Mouse (Mus musculus): ENCODE measurements around the gene Cdc42bpg.

GRCm38 (mm10) chr19:6346661-6347060 is 40.4 kb downstream of the Cdc42bpg start:
- TF ChIP-seq GATA1 (IDR thresholded peaks at IDR 0.05; ENCODE audit: low read length): no peak
- TF ChIP-seq TAL1 (IDR thresholded peaks at IDR 0.05; ENCODE audit: low read length): no peak

Measured in erythroblast, embryonic 14.5 days (primary cell).